Mouse (Mus musculus) lung, postnatal 0 days (tissue): Measurements from ENCODE around the gene Tmprss3. TPM values are rescaled to one million over a fixed set of nuclear protein-coding genes. Genes with fewer than 3 reads are reported as not detected.

Experiments used
- ATAC-seq: fragments of 200-750 bp; cut with Nextera tagmentation; 2 replicates; pipeline ENCODE4 v1.8.0; 2017; ENCODE audit warnings: moderate library complexity
- DNase-seq: peaks from one replicate; pipeline ENCODE4 v3.0.0-alpha.2; 2016; ENCODE audit warnings: low spot score
- H3K27ac ChIP-seq: fragments of 300-500 bp; sonication (generic); 2 replicates; pipeline ENCODE4 v1.5.1; 2014; ENCODE audit warnings: antibody characterized with exemption, mild to moderate bottlenecking, low read length, mixed read lengths
- H3K27me3 ChIP-seq: fragments of 300-500 bp; sonication (generic); replicated peaks from 2 replicates; pipeline ENCODE4 v1.6.1; 2014; ENCODE audit warnings: low read length, mixed read lengths; ENCODE audit not compliant: insufficient read depth
- H3K36me3 ChIP-seq: fragments of 300-500 bp; sonication (generic); 2 replicates; pipeline ENCODE4 v1.6.1; 2014; ENCODE audit warnings: low read length, mixed read lengths; ENCODE audit not compliant: insufficient read depth
- H3K4me1 ChIP-seq: fragments of 300-500 bp; sonication (generic); 2 replicates; pipeline ENCODE4 v1.6.1; 2014; ENCODE audit warnings: antibody characterized with exemption, low read depth, low read length, mixed read lengths; ENCODE audit not compliant: insufficient read depth
- H3K4me2 ChIP-seq: fragments of 300-500 bp; sonication (generic); replicated peaks from 2 replicates; pipeline ENCODE4 v1.6.1; 2014; ENCODE audit warnings: low read depth, mild to moderate bottlenecking, low read length, moderate library complexity, mixed read lengths
- H3K4me3 ChIP-seq: fragments of 300-500 bp; sonication (generic); 2 replicates; pipeline ENCODE4 v1.5.1; 2014; ENCODE audit warnings: low read depth, low read length
- H3K9ac ChIP-seq: fragments of 300-500 bp; sonication (generic); replicated peaks from 2 replicates; pipeline ENCODE4 v1.6.1; 2014; ENCODE audit warnings: low read depth, mild to moderate bottlenecking
- H3K9me3 ChIP-seq: fragments of 300-500 bp; sonication (generic); 2 replicates; pipeline ENCODE4 v1.6.1; 2016; ENCODE audit warnings: low read length, mixed read lengths
- CTCF ChIP-seq: IDR thresholded peaks from 2 replicates; pipeline ENCODE4 v1.5.1; 2016; ENCODE audit warnings: antibody characterized with exemption, mild to moderate bottlenecking
- EP300 ChIP-seq: IDR thresholded peaks from 2 replicates; pipeline ENCODE4 v1.6.1; 2016; ENCODE audit warnings: antibody characterized with exemption, mild to moderate bottlenecking, control low read depth
- WGBS: fragments of 180-500 bp; shearing (Covaris S2); extraction: QIAGEN DNeasy Blood & Tissue Kit; methylation state at CpG from one replicate; pipeline ENCODE4 v1.1.7; 2014; 5-methylcytosine and 5-hydroxymethylcytosine counted together
- polyA plus RNA-seq: library from polyadenylated mRNA; unstranded; fragments of >200 nt; fragmentation: Nextera tagmentation; extraction: Ambion mirVana; gene quantifications from 2 replicates; pipeline ENCODE4 v1.2.1, GENCODE M21; 2015

Tmprss3 gene
- polyA plus RNA-seq, 1 experiment from 2014 or later: not detected

DNA sequence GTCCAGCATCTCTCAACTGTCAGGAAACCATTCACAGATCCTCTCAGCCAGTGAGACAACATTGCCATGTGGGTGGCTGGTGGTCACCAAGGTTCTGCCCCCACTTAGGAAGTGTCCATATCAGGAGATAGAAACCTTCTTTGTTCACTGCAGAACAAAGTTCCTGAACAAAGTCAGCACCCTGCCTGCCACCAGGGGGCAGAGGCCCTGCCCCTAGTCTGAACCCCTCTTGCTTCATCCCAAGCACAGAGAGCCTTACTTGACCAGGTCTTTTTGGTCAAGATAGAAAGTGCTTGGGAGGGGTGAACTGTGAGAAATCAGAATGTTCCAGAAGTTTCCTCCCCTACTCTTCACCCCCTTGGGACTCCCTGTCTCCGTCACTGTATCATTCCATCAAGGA, 37.1 kb upstream of the Tmprss3 start:
- Histone ChIP-seq H3K4me3 (no peak overlapping the region), H3K36me3 (no peaks in the 10 kb centered on the region), H3K27me3 (no peaks in the 10 kb centered on the region), H3K27ac (no peak overlapping the region), H3K9ac (no peak overlapping the region), H3K4me1 (no peaks in the 10 kb centered on the region), H3K4me2 (no peak overlapping the region), H3K9me3 (no peaks in the 10 kb centered on the region)
- DNase-seq: no peak
- WGBS: 95% methylated on average over 1 of the region's 1 CpGs
- TF ChIP-seq CTCF (peak; percentile 37), EP300 (no peak)
- ATAC-seq: no peak

DNA sequence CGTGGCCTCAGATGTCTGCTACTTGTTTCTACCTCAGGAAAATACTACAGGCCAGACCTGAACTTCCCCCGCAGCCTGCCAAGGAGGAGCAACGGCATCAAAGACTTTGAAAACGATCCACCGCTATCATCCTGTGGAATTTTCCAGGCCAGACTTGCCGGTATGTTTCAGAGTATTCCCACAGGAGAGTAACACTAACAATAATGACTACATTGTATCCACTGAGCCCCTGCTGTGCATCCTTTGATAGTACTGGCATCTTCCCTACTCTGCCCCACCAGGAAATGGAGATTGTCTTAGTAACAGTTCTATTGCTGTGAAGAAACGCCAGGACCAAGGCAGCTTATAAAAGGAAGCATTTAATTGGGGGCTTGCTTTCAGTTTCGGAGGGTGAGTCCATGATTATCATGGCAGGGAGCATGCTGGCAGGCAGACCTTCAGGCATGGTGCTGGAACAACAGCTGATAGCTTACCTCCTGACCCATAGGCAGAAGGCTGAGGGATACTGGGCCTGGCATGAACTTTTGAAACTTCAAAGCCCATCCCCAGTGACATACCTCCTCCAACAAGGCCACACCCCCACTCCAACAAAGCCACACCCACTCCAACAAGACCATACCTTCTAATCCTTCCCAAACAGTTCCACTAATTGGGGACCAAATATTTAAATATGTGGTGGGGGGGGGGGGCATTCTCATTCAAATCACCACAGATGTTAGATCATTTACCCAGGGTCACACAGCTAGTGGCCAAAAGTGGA, 33.7 kb upstream of the Tmprss3 start:
- H3K4me2 ChIP-seq: no peak overlapping the region
- TF ChIP-seq EP300 (no peak), CTCF (no peak)
- DNase-seq (no peak), ATAC-seq (no peak)
- H3K27ac ChIP-seq: no peak overlapping the region
- no peaks in the 10 kb centered on the region for H3K9me3 ChIP-seq
- H3K36me3 ChIP-seq: no peaks in the 10 kb centered on the region
- H3K9ac ChIP-seq: no peak overlapping the region
- WGBS: 49% methylated on average over 8 of the region's 8 CpGs
- no peaks in the 10 kb centered on the region for H3K27me3 ChIP-seq
- no peaks in the 10 kb centered on the region for H3K4me1 ChIP-seq
- no peak overlapping the region for H3K4me3 ChIP-seq

DNA sequence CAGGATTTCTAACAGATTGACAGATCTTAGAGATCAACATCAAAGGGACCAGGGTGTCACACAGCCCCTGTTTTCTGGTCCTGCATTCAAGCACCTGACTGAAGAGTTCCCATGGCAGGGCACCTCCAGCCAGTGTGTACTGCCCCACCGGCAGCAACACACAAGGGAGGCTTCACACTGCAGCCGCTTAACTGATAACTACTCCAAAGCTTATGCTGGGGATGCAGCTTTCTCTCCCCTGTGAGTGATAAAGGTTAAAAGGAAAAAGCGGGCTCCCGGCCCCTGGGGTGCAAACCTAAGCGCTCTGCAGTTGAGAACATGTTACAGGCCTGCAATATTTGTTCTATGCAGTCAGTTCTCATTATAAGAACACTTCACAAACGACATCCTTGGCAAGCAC, 33.0 kb upstream of the Tmprss3 start:
- Histone ChIP-seq H3K27me3 (no peaks in the 10 kb centered on the region), H3K4me1 (no peaks in the 10 kb centered on the region), H3K27ac (no peak overlapping the region), H3K36me3 (no peaks in the 10 kb centered on the region), H3K9ac (no peak overlapping the region), H3K4me3 (no peak overlapping the region), H3K9me3 (no peaks in the 10 kb centered on the region), H3K4me2 (no peak overlapping the region)
- ATAC-seq (no peak), DNase-seq (no peak)
- WGBS: 37% methylated on average over 6 of the region's 6 CpGs
- TF ChIP-seq CTCF: no peak
- no peak for TF ChIP-seq EP300

DNA sequence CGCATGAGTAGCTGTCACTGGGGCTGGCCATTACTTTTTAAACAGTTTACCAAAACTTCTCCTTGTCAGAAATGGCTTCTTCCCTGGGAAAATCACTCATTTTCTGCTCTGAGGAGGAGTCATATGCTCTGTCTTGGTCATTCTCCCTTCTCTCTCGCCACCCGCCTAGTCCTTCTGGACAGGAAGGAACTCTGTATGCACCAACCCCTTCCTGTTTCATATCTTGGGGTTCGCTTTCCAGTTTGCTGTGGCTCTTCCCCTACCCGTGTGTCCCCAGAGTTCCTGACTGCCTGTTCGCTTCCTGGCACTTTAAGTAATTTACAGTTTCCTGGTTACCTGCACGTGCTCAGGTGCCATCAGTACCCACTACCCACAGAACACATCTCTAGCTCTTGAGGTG, 28.2 kb upstream of the Tmprss3 start:
- Histone ChIP-seq H3K4me3 (no peak overlapping the region), H3K36me3 (no peaks in the 10 kb centered on the region), H3K9me3 (no peaks in the 10 kb centered on the region), H3K4me1 (no peaks in the 10 kb centered on the region; the same call in 1 of the 2 replicates), H3K27me3 (no peaks in the 10 kb centered on the region), H3K9ac (no peak overlapping the region), H3K27ac (no peak overlapping the region), H3K4me2 (no peak overlapping the region)
- no peak for DNase-seq
- 69% methylated on average over 7 of the region's 7 CpGs for WGBS
- TF ChIP-seq EP300 (no peak), CTCF (no peak)
- ATAC-seq: no peak

DNA sequence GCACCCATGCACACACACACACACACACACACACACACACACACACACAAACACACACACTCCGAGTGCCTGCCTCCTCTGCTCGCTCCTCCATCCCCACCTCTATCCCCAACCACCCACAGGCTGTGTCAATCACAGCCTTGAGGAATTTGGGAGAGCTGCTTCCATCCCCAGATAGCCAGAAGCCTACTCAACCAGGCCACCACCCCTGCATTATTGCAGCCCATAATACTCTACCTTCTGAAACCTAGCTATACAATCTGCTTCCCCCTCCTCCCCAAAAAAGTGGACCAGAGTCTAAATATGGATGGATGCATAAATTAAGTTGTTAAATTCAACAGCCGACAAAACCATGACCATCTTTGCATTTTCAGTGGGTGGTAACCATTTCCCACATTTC, 27.6 kb upstream of the Tmprss3 start:
- Histone ChIP-seq H3K4me2 (no peak overlapping the region), H3K4me1 (no peaks in the 10 kb centered on the region; the same call in 1 of the 2 replicates), H3K4me3 (no peak overlapping the region), H3K9ac (no peak overlapping the region), H3K27me3 (no peaks in the 10 kb centered on the region), H3K9me3 (no peaks in the 10 kb centered on the region), H3K27ac (no peak overlapping the region), H3K36me3 (no peaks in the 10 kb centered on the region)
- WGBS: 64% methylated on average over 3 of the region's 3 CpGs
- DNase-seq (no peak), ATAC-seq (no peak)
- TF ChIP-seq EP300 (no peak), CTCF (no peak)

DNA sequence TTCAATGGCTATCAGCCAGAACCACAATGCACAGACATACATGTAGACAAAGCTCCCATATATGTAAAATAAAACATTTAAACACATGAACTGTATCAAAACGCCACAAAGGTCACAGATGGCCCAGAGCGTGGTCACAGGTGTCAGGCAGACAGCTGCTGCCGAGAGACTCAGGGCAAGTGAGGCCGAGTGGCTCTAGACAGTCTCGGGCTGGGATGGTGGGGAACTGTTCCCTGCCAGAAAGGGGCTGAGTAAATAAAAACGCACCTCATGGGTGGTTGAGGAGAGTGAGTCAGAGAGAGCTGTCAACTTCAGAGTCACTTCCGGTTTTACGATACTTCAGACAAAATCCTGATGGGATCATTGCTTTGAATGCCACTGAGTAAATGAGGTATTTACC, 25.8 kb upstream of the Tmprss3 start:
- H3K4me1 ChIP-seq: no peaks in the 10 kb centered on the region; the same call in 1 of the 2 replicates
- ATAC-seq (no peak), DNase-seq (no peak)
- no peak overlapping the region for H3K4me3 ChIP-seq
- H3K36me3 ChIP-seq: no peaks in the 10 kb centered on the region
- H3K27me3 ChIP-seq: no peaks in the 10 kb centered on the region
- no peaks in the 10 kb centered on the region for H3K9me3 ChIP-seq
- H3K27ac ChIP-seq: no peak overlapping the region
- WGBS: 56% methylated on average over 8 of the region's 8 CpGs
- TF ChIP-seq EP300: no peak
- TF ChIP-seq CTCF: no peak
- H3K4me2 ChIP-seq: no peak overlapping the region
- H3K9ac ChIP-seq: no peak overlapping the region
